In genomic region chr5:28460556-28461350, GRCm38 (mm10) we compare ENCODE assay signal across 11 mouse cellular contexts. TPM values are rescaled to one million over a fixed set of nuclear protein-coding genes. Genes with fewer than 3 reads are reported as not detected.
DNase-seq lines count a peak whose midpoint lies in the region; ATAC-seq lines count a peak whose summit lies in the region.
"Had no signal": no experiment of that assay in that cellular context is flagged by ENCODE, and none has a peak within 500 bp of the region (broad histone marks: within the 10 kb centered on the region; RNA-seq: fewer than 3 reads in every experiment).

No protein-coding gene starts in this region.

- WGBS in forebrain, embryonic 14.5 days, result under 1% methylated on average over 16 of the region's 17 CpGs

- peak; percentile 21 for DNase-seq in urinary bladder, adult 2 months (ENCODE audit: low spot score)
- DNase-seq in urinary bladder, postnatal 25 days (ENCODE audit: low spot score), result no peak
- peak; percentile 30 for DNase-seq in forebrain, embryonic 14.5 days (ENCODE audit: low spot score)
- peak; percentile 17 for DNase-seq in lung, postnatal 36 days
- no peak for DNase-seq in layer of hippocampus, adult 8-10 months (ENCODE audit: low spot score in 2 of 2)
- DNase-seq in frontal cortex, postnatal 14 days (ENCODE audit: low spot score in 2 of 2), result no peak
- no peak for DNase-seq in thymus, postnatal 0 days (ENCODE audit: low spot score)
- DNase-seq: thymus, postnatal 36 days had no signal

- H3K9ac ChIP-seq in forebrain, embryonic 14.5 days (ENCODE audit: low read length), result no peak overlapping the region

- H3K4me1 ChIP-seq in forebrain, embryonic 14.5 days (ENCODE audit: control insufficient read depth, insufficient read depth, low read length), result peaks cover 14% of the 10 kb centered on the region

- H3K27ac ChIP-seq in forebrain, embryonic 14.5 days (ENCODE audit: low read depth, low read length), result no peak overlapping the region

- no peaks in the 10 kb centered on the region for H3K9me3 ChIP-seq in forebrain, embryonic 14.5 days (replicated peaks; ENCODE audit: control insufficient read depth, low read length)

- H3K27me3 ChIP-seq in forebrain, embryonic 14.5 days (replicated peaks; ENCODE audit: control insufficient read depth, insufficient read depth, low read length), result peaks cover 92% of the 10 kb centered on the region

- H3K4me2 ChIP-seq in forebrain, embryonic 14.5 days (ENCODE audit: low read length), result no peak overlapping the region

- H3K36me3 ChIP-seq in forebrain, embryonic 14.5 days (ENCODE audit: control insufficient read depth, insufficient read depth, low read length), result no peaks in the 10 kb centered on the region

- no peak for ATAC-seq in forebrain, embryonic 14.5 days

- H3K4me3 ChIP-seq in forebrain, embryonic 14.5 days (ENCODE audit: low read depth, low read length), result no peak overlapping the region
- H3K4me3 ChIP-seq: erythroblast, embryonic 14.5 days had no signal

RNA-seq across cellular contexts. Expression of gene Shh, which starts 6.3 kb away (rescaled TPM):
- 68.3 and 70.7 TPM in 2 replicates for polyA plus RNA-seq in urinary bladder, adult 2 months (2012; rRNA removed)
- 0.70 and 0.84 TPM in 2 replicates for polyA plus RNA-seq in forebrain, embryonic 14.5 days (2014; fragmentation: Nextera tagmentation; extraction: Ambion mirVana)
- 1 to 10 TPM in 3 of 4 experiments, under 1 TPM in 1; 0.83 to 1.7 (median 1.5) TPM for total RNA-seq in layer of hippocampus, adult 8-10 months (2022)
- 0.04 TPM in 1 of 2 replicates, not detected in the other for polyA plus RNA-seq in thymus, postnatal 0 days (2015; fragmentation: Nextera tagmentation; extraction: Ambion mirVana)
- polyA plus RNA-seq: heart, embryonic 14.5 days; liver, embryonic 16.5 days had no signal

Comparison
In these comparisons a context has a peak if more than half of its experiments do, and no peak if none do; other contexts are left out.
1. DNase-seq: peak in urinary bladder, adult 2 months (single experiment), forebrain, embryonic 14.5 days (single experiment) and lung, postnatal 36 days (single experiment); none in urinary bladder, postnatal 25 days (single experiment), layer of hippocampus, adult 8-10 months (0 of 2), frontal cortex, postnatal 14 days (0 of 2) and thymus, postnatal 0 days (single experiment).
2. RNA of gene Shh, which starts 6.3 kb away (polyA plus RNA-seq): 68.3 to 70.7 TPM in urinary bladder, adult 2 months; 0.70 to 0.84 TPM in forebrain, embryonic 14.5 days and 0.04 TPM in thymus, postnatal 0 days; every median in the first group is over 10 times any median in the second.